Mouse (Mus musculus) C2C12 (cell line): ENCODE measurements at regions not wholly inside any gene's neighbourhood (a gene's known extent, or its start where the extent isn't known, plus 50 kb on each side); places are given as distances from the start of the nearest gene placed in this dataset.

Experiments
- CEBPB ChIP-seq: IDR thresholded peaks from one replicate; pipeline ENCODE4 v1.6.1; 2011; ENCODE audit warnings: low read depth, mild to moderate bottlenecking, control low read depth, moderate library complexity
- CTCF ChIP-seq: IDR thresholded peaks from one replicate; pipeline ENCODE4 v1.5.1; 2011; ENCODE audit not compliant: control insufficient read depth, insufficient read depth, insufficient read length
- MAX ChIP-seq: IDR thresholded peaks from one replicate; pipeline ENCODE4 v1.6.1; 2011; ENCODE audit warnings: mild to moderate bottlenecking, control low read depth
- MYOG ChIP-seq: IDR thresholded peaks from one replicate; pipeline ENCODE4 v1.6.1; 2011; ENCODE audit not compliant: control insufficient read depth, insufficient read length; ENCODE audit errors: extremely low read depth
- USF1 ChIP-seq: IDR thresholded peaks from one replicate; pipeline ENCODE4 v1.6.1; 2011; ENCODE audit warnings: low read depth, mild to moderate bottlenecking, control low read depth, moderate library complexity

DNA sequence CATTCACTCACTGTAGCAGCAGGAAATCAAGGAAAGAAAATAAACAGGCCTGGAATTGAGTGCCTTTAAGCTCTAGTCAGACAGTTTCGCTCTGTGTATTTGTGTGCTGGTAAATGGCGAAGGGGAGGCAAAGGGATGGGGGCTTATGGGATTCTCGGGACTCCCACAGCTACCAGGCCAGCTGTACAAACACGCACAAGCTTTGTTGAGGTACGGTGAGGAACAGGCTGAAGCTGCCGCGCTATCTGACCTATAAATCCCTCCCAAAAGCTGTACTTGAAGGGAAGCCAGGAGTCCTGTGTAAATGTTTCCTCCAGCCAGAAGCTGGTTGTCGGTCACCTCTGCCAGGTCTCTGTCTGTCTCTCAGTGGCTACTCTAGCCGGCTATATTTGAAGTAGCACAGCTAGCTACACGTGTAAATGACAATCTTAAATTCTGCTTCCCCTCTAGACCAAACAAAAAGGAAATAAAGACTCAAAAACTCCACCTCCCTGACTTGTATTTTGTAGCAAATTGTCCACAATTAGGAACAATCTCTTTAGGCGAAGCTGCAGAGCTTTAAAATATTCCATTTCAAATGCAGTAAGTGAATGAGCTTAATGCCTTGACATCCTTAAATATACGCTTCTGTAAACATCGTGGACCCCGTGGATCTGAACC lies 210.5 kb upstream of the Ferd3l start:
- no peak for TF ChIP-seq CTCF
- no peak for TF ChIP-seq MAX
- no peak for TF ChIP-seq USF1
- TF ChIP-seq MYOG, result no peak
- TF ChIP-seq CEBPB, result no peak
